Mouse (Mus musculus) erythroblast, adult 5-6 weeks (primary cell): ENCODE measurements around the gene Slc43a2. TPM values are rescaled to one million over a fixed set of nuclear protein-coding genes. Genes with fewer than 3 reads are reported as not detected.

Source experiments
- total RNA-seq, 2 experiments: library from RNA; stranded (forward) in 1 of 2; stranded (reverse) in 1 of 2; fragments of 150-400 nt in 1 of 2; fragments of 200-764, 138-1000 nt in 1 of 2; gene quantifications; 2 replicates each; pipeline versions ENCODE4 v1.2.3 to v1.2.4; 2015 to 2017; ENCODE audit warnings: low replicate concordance in 2 of 2

Gene Slc43a2
- total RNA-seq, 2 experiments from 2014 or later: 6.7 to 14.9 TPM

Other genes starting within 250 kb of the Slc43a2 start
- gene Rpa1, start 183.4 kb upstream of the Slc43a2 start, total RNA-seq (2015; ENCODE audit: low replicate concordance): 7.5 and 15.7 TPM in 2 replicates
- gene Rpa1, start 183.4 kb upstream of the Slc43a2 start, total RNA-seq (2017; ENCODE audit: low replicate concordance): 47.8 and 64.4 TPM in 2 replicates
- gene Smyd4, start 183.3 kb upstream of the Slc43a2 start, total RNA-seq (2015; ENCODE audit: low replicate concordance): 4.0 and 8.5 TPM in 2 replicates
- 1.4 and 2.9 TPM in 2 replicates for gene Smyd4, start 183.3 kb upstream of the Slc43a2 start, total RNA-seq (2017; ENCODE audit: low replicate concordance)
- gene Serpinf1, start 109.0 kb upstream of the Slc43a2 start, total RNA-seq (2015; ENCODE audit: low replicate concordance): 3.8 and 10.4 TPM in 2 replicates
- gene Serpinf1, start 109.0 kb upstream of the Slc43a2 start, total RNA-seq (2017; ENCODE audit: low replicate concordance): 3.7 and 4.9 TPM in 2 replicates
- gene Serpinf2, start 92.1 kb upstream of the Slc43a2 start, total RNA-seq (2015; ENCODE audit: low replicate concordance): 4.6 TPM in 1 of 2 replicates, not detected in the other
- gene Serpinf2, start 92.1 kb upstream of the Slc43a2 start, total RNA-seq (2017; ENCODE audit: low replicate concordance): 0.70 and 0.94 TPM in 2 replicates
- gene Wdr81, start 77.0 kb upstream of the Slc43a2 start, total RNA-seq (2015; ENCODE audit: low replicate concordance): 22.6 and 24.8 TPM in 2 replicates
- gene Wdr81, start 77.0 kb upstream of the Slc43a2 start, total RNA-seq (2017; ENCODE audit: low replicate concordance): 27.3 and 28.2 TPM in 2 replicates
- 1.5 and 3.7 TPM in 2 replicates for gene Tlcd2, start 70.0 kb upstream of the Slc43a2 start, total RNA-seq (2015; ENCODE audit: low replicate concordance)
- 1.3 and 5.5 TPM in 2 replicates for gene Tlcd2, start 70.0 kb upstream of the Slc43a2 start, total RNA-seq (2017; ENCODE audit: low replicate concordance)
- 42.3 and 43.5 TPM in 2 replicates for gene Prpf8, start 44.9 kb upstream of the Slc43a2 start, total RNA-seq (2015; ENCODE audit: low replicate concordance)
- 26.5 and 27.0 TPM in 2 replicates for gene Prpf8, start 44.9 kb upstream of the Slc43a2 start, total RNA-seq (2017; ENCODE audit: low replicate concordance)
- not detected in 2 replicates for gene Rilp, start 21.6 kb upstream of the Slc43a2 start, total RNA-seq (2015; ENCODE audit: low replicate concordance)
- gene Rilp, start 21.6 kb upstream of the Slc43a2 start, total RNA-seq (2017; ENCODE audit: low replicate concordance): not detected in 2 replicates
- gene Scarf1, start 18.2 kb upstream of the Slc43a2 start, total RNA-seq (2015; ENCODE audit: low replicate concordance): 0.42 TPM in 1 of 2 replicates, not detected in the other
- 0.42 and 1.4 TPM in 2 replicates for gene Scarf1, start 18.2 kb upstream of the Slc43a2 start, total RNA-seq (2017; ENCODE audit: low replicate concordance)
- gene Pitpna, start 56.4 kb downstream of the Slc43a2 start, total RNA-seq (2015; ENCODE audit: low replicate concordance): 44.7 and 47.5 TPM in 2 replicates
- 16.2 and 22.4 TPM in 2 replicates for gene Pitpna, start 56.4 kb downstream of the Slc43a2 start, total RNA-seq (2017; ENCODE audit: low replicate concordance)
- 67.3 and 73.2 TPM in 2 replicates for gene Inpp5k, start 99.3 kb downstream of the Slc43a2 start, total RNA-seq (2015; ENCODE audit: low replicate concordance)
- 50.7 and 78.4 TPM in 2 replicates for gene Inpp5k, start 99.3 kb downstream of the Slc43a2 start, total RNA-seq (2017; ENCODE audit: low replicate concordance)
- 4.2 and 8.2 TPM in 2 replicates for gene Myo1c, start 118.8 kb downstream of the Slc43a2 start, total RNA-seq (2015; ENCODE audit: low replicate concordance)
- 6.0 and 17.1 TPM in 2 replicates for gene Myo1c, start 118.8 kb downstream of the Slc43a2 start, total RNA-seq (2017; ENCODE audit: low replicate concordance)
- gene Crk, start 147.6 kb downstream of the Slc43a2 start, total RNA-seq (2015; ENCODE audit: low replicate concordance): 10.2 and 16.1 TPM in 2 replicates
- gene Crk, start 147.6 kb downstream of the Slc43a2 start, total RNA-seq (2017; ENCODE audit: low replicate concordance): 11.8 and 26.3 TPM in 2 replicates
- 119 and 129 TPM in 2 replicates for gene Ywhae, start 201.2 kb downstream of the Slc43a2 start, total RNA-seq (2015; ENCODE audit: low replicate concordance)
- gene Ywhae, start 201.2 kb downstream of the Slc43a2 start, total RNA-seq (2017; ENCODE audit: low replicate concordance): 56.7 and 60.2 TPM in 2 replicates